Mouse (Mus musculus): Measurements from ENCODE around the gene Yipf2.
A peak's percentile ranks its signal among the peaks of the same experiment; 100 is the strongest.
"Not testable (repeated sequence)": the region's sequence is repeated elsewhere in the genome, so short reads cannot be mapped to it uniquely, and the experiment has no call there.

Gene Yipf2

DNA sequence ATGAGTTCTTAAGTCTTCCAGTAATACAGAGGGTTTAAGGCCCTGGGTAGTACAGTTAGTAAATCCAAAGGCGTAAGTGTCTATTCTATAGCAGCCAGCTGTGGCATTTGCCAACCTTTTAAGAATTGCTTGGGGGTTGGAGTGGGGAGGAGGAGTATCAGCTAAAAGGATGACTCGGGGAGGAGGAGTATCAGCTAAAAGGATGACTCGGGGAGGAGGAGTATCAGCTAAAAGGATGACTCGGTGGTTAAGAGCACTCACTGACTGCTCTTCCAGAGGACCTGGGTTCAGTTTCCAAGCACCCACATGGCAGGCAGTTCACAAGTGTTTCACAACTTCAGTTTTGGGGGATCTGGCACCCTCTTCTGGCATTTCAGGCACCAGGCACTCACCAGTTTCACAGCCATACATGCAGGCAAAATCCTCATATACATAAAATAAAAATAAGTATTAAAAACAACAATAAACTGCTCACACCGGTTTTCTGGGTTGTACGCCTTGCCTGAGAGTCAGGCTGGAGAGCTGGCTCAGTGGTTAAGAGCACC lies 37.4 kb downstream of the Yipf2 start:
- no peak for DNase-seq

DNA sequence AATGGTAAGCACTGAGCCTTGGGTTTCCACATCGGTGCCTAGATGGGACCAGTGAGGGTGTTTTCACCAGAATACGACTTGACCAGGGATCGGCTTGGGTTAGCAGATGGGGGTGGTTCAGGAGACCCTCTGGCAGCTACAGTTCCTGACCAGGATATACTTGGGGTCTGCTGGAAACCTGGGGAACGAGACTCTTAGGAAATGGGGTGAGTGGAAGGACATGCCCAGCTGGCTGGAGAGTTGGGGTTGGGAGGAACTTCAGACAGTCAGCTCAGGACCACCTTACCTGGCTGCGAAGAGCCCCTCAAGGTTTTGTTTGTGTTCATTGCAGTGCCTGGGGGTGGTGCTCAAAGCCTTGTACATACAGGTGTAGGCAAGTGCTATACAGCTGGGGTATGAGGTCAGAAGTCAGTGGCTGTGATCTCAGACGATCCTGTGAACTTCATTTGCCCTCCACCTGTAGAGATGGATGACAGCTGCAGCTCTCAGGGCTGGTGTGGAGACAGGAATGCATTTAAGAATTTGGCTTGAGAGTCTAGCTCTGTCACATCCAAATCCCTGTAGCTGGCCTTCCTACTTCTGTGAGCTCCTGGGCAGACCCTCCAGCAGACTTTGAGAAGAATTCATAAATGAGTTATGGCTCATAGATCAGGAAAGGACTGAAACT lies 38.9 kb downstream of the Yipf2 start:
- no peak for DNase-seq

DNA sequence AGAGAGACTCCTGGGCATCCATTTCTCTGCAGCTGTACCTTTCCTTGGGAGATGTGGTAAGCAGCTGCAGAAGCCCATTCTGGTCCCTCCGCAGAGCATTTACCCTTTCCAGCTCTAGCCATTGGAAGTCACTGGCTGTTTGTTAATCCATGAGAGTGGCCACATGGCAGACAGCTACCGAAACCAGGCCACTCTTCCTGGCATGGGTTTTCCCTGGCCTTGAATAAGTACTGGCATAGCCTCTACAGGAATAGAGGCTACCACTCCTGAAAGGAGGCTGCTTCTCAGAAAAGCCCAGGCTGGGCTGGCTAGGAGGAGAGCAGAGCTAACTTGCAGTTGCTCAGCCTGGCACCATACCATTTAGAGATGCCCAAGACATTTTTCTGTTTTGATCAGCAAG lies 41.6 kb downstream of the Yipf2 start:
- DNase-seq, result peak in 1 of 2 experiments; percentile 25

DNA sequence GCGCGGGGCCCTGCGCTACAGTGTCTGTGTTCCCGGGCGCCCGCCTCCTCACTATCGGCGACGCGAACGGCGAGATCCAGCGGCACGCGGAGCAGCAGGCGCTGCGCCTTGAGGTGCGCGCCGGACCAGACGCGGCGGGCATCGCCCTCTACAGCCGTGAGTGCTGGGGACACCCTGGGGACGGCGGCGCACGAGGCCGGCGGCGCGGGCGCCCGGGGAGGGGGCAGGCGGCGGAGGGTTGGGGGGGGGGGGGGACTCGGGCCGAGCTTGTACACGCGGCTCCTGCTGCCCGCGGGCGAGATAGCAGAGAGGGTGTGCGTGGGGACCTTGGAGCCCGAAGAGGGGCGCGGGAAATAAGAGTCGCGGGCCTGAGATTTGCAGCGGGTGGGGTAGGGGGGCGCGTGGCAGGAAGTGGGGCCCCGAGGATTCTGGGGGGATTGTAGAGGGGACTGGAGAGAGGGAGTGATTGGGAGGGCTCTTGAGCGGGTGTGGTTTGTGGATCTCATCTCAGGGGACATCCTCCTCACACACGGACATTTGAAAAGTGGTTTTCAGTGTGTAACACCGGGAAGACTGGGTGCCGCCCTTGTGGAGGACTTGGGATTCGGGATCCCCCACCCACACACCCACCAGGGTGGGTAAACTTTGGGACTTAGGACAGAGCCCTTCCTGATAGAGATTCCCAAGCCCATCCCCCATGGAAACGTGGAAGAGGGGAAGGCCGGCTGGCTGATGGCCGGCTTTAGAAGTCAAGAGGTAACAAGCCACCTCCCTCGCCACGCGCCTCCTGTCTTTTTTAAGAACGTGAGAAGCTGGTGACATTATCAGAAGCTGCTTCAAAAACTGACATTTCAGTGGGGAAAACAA lies 45.3 kb downstream of the Yipf2 start:
- DNase-seq, result peak; percentile 56 to 58

DNA sequence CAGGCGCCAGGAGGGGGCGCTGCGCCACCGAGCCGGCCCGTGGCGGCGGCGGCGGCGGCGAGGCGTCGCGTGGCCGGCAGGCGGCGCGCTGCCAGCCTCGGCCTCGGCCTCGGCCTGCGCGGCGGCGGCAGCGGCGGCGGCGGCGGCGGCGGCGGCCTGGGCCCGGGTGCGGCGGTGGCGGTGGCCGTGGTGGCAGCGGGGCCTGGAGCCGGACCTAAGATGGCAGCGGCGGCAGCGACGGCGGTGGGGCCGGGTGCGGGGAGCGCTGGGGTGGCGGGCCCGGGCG lies 45.9 kb downstream of the Yipf2 start, which contains the start of gene Carm1:
Gene Carm1 (plus strand): TSS at position 106 of the 286 bp plus-strand sequence.
- DNase-seq, result no peak

DNA sequence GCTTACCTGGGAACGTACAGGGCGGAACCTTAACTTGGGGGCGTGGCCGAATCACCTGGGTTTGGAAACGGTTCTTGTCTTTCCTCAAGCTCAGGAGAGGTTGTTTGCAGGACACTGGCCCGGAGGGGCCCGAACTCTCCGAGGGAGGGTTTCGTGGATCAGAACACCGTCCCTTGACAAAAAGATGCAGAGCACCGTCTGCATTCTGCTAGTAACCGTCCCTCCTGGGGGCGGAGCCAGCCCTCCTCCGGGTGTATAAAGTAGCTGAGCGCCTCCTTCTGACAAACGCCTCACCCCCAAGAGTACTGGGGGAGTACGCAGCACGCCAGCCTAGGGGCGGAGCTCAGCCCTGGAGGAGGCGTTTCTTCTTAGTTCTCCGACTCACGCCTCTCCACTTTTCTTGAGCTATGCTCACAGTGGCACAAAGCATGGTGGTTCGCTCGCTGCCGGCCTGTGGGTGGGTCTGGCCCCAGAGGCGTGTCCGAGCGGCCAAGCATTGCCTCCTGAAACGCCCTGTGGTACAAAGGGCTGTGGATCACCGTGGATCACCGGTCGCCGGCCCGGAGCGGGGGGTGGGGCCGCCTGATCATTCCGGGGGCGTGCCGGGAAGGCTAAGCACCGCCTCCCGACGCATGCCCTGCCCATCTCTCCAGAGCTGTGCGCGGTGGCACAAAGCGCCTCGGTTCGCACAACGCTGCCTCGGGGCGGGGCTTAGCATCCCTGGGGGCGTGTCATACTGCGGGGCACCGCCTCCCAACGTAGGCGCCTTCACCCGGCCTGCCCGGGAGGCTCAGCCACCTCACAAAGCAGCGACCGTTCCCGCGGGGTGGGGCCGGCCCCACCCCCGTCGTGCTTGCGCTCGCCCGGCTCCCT lies 46.5 kb downstream of the Yipf2 start:
- peak; percentile 99 for DNase-seq

DNA sequence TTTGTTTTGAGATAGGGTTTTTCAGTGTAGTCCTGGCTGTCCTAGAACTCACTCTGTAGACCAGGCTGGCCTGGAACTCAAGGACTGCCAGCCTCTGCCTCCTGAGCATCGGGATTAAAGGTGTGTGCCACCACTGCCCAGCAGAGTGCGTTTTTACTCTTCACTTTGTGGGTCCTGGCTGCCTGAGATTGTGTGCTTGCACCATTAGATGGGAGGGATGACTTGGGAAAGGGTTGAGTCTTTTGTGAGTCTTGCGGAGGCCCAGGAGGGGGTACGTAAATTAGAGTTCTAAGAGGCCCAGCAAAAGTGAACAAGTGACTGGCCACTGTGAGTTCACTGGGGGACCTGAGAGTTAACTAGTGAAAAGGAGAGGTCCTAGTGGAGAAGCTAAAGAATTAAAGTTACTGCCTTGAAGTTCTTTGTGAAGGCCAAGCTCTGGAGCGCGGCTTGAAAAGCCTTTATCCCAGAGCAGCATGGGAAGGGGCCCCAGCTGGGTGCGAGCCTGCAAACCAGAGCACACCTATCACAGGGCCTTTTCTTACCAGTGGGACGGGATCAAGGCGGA lies 47.2 kb downstream of the Yipf2 start:
- peak in 1 of 2 experiments; percentile 21 for DNase-seq

DNA sequence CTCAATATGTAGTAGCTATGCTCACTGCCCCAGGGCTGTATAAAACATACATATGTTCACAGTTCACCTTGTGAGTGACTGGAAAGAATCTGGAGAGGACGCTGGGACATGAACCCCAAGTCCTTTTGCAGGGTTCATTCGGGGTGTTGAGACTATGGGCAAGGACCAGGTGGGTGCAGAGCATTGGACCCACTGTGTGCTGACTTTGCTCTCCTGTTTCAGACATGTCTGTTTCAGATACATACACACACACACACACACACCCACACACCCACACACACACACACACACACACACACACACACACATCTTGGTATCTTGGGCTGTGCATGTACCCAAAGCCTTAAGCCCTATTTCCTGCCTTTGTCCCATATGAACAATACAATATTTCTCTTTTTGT lies 50.6 kb downstream of the Yipf2 start:
- DNase-seq, result not testable (repeated sequence)

DNA sequence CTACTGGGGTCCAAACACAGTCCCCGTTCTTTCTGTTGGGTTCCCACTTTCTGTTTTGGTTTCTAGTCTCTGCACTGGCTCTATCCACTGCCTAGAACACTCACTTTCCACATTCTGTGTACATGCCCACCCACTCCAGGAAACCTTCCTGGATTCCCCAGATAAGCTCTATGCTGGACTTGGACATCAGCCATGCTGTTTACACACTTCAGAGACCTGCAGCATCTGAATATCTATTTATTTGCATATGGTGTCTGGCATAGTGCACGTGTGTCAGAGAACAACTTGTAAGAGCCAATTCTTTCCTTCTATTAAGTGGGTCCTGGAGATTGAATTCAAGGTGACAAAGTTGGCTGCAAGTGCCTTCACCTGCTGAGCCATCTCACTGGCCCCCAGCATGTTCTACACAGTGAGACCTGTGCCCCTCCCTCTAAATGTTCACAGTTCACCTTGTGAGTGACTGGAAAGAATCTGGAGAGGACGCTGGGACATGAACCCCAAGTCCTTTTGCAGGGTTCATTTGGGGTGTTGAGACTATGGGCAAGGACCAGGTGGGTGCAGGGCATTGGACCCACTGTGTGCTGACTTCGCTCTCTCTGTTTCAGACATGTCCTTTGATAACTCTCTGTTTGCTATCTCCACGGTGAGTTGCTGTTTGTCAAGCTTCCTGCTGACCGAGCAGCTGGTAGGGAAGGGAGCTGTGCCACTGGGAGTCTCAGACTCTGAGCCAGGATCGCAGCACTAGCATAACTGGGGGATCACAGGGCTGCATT lies 52.5 kb downstream of the Yipf2 start:
- no peak for DNase-seq

Measured in cerebellum, adult 18-20 months (tissue).